Mouse (Mus musculus) CH12.LX (cell line): ENCODE measurements at regions not wholly inside any gene's neighbourhood (a gene's known extent, or its start where the extent isn't known, plus 50 kb on each side); places are given as distances from the start of the nearest gene placed in this dataset.

ENCODE experiments used
- DNase-seq: peaks from one replicate; pipeline ENCODE4 v3.0.0-alpha.2; 2013; ENCODE audit errors: extremely low read depth
- H3K27ac ChIP-seq: 2 replicates; pipeline ENCODE4 v1.5.1; 2012; ENCODE audit warnings: low read depth, mild to moderate bottlenecking, control low read depth, moderate library complexity; ENCODE audit not compliant: insufficient read depth
- H3K27me3 ChIP-seq: replicated peaks from 2 replicates; pipeline ENCODE3; 2012; ENCODE audit warnings: inconsistent platforms
- H3K36me3 ChIP-seq, 2 experiments: replicated peaks in 1 of 2; 2 replicates each; pipeline versions ENCODE3 to v1.6.1; 2012; ENCODE audit warnings: inconsistent platforms in 1 of 2, low read length in 1 of 2, mild to moderate bottlenecking in 1 of 2, mixed read lengths in 1 of 2, moderate library complexity in 1 of 2; ENCODE audit not compliant: control insufficient read depth in 1 of 2, insufficient read depth in 1 of 2
- H3K4me1 ChIP-seq, 2 experiments: 2 replicates each; pipeline ENCODE4 v1.6.1; 2012; ENCODE audit warnings: inconsistent platforms in 1 of 2, moderate library complexity in 1 of 2; ENCODE audit not compliant: insufficient read depth in 2 of 2, control insufficient read depth in 1 of 2
- H3K4me2 ChIP-seq: 2 replicates; pipeline ENCODE4 v1.6.1; 2012; ENCODE audit warnings: low read depth, mild to moderate bottlenecking, control low read depth; ENCODE audit not compliant: poor library complexity, insufficient read depth, severe bottlenecking
- H3K4me3 ChIP-seq, 3 experiments: fragments of 150-350 bp in 1 of 3; sonication (generic) in 1 of 3; replicated peaks in 1 of 3; 2 replicates each; pipeline versions ENCODE3 to v1.5.1; 2011 to 2012; ENCODE audit warnings: low read depth in 2 of 3, low read length in 2 of 3, mild to moderate bottlenecking in 2 of 3, moderate library complexity in 2 of 3, control low read depth in 1 of 3, improper control_type of control experiment in 1 of 3, inconsistent platforms in 1 of 3, mixed read lengths in 1 of 3; ENCODE audit not compliant: poor library complexity in 1 of 3
- H3K79me2 ChIP-seq: replicated peaks from 2 replicates; pipeline ENCODE4 v1.6.1; 2012; ENCODE audit warnings: mild to moderate bottlenecking, moderate library complexity; ENCODE audit not compliant: control insufficient read depth, poor library complexity, insufficient read depth, severe bottlenecking; ENCODE audit errors: extremely low read depth
- H3K9ac ChIP-seq: 2 replicates; pipeline ENCODE4 v1.6.1; 2012; ENCODE audit warnings: low read depth, mild to moderate bottlenecking, control low read depth, moderate library complexity; ENCODE audit not compliant: insufficient read depth
- H3K9me3 ChIP-seq: replicated peaks from 2 replicates; pipeline ENCODE3; 2012; ENCODE audit warnings: low read length, inconsistent platforms, mixed read lengths
- BHLHE40 ChIP-seq: IDR thresholded peaks from 2 replicates; pipeline ENCODE4 v1.6.1; 2011; ENCODE audit warnings: mild to moderate bottlenecking, low read depth, low read length, improper control_type of control experiment
- ELF1 ChIP-seq: IDR thresholded peaks from 2 replicates; pipeline ENCODE4 v1.6.1; 2014; ENCODE audit warnings: low read depth, mild to moderate bottlenecking, inconsistent platforms, low read length, improper control_type of control experiment
- JUND ChIP-seq: conservative IDR thresholded peaks from 2 replicates; pipeline ENCODE4 v1.6.1; 2011; ENCODE audit warnings: low read depth, low read length, improper control_type of control experiment
- MXI1 ChIP-seq: IDR thresholded peaks from 2 replicates; pipeline ENCODE4 v1.6.1; 2011; ENCODE audit warnings: mild to moderate bottlenecking, low read depth, low read length, improper control_type of control experiment
- POLR2A ChIP-seq: IDR thresholded peaks from 2 replicates; pipeline ENCODE4 v1.6.1; 2011; ENCODE audit warnings: low read depth, mild to moderate bottlenecking, improper control_type of control experiment, low read length
- SMC3 ChIP-seq: IDR thresholded peaks from 2 replicates; pipeline ENCODE4 v1.6.1; 2011; ENCODE audit warnings: low read depth, low read length, improper control_type of control experiment
- ZKSCAN1 ChIP-seq: IDR thresholded peaks from 2 replicates; pipeline ENCODE4 v1.6.1; 2012; ENCODE audit warnings: low read depth, inconsistent platforms, low read length, improper control_type of control experiment, borderline replicate concordance
- dilution Hi-C: fragments of 300-500 bp; cut with MboI; formaldehyde crosslinking; loops from 2 replicates; pipeline ENCODE4 v1.14.3; 2020; ENCODE audit warnings: low sequenced_read_pairs; ENCODE audit not compliant: extremely low pct_unique_long_range_greater_than_20kb, extremely low pct_ligation_motif_present
- in situ Hi-C: fragments of 300-500 bp; cut with MboI; formaldehyde crosslinking; loops from 3 replicates; pipeline ENCODE4 v1.14.3; 2019; ENCODE audit warnings: low sequenced_read_pairs, low pct_ligation_motif_present, low pct_unique_long_range_greater_than_20kb, mixed read lengths

GRCm38 (mm10) chr19:26976604-26977322 lies 91.1 kb downstream of the Gm815 start:
- Histone ChIP-seq H3K27ac (no peak overlapping the region), H3K36me3 (no peaks in the 10 kb centered on the region), H3K9ac (no peak overlapping the region), H3K79me2 (no peaks in the 10 kb centered on the region), H3K27me3 (no peaks in the 10 kb centered on the region), H3K4me2 (no peak overlapping the region), H3K9me3 (no peaks in the 10 kb centered on the region), H3K4me3 (no peak overlapping the region), H3K4me1 (peaks cover 0 to 15% of the 10 kb centered on the region in 2 experiments; a peak in 3 of 4 replicates)
- in situ Hi-C loops: no loop called here
- dilution Hi-C loops: no loop called here
- TF ChIP-seq MXI1 (no peak), BHLHE40 (no peak), SMC3 (no peak)
- DNase-seq: no peak

- no peaks in the 10 kb centered on the region for H3K36me3 ChIP-seq
- H3K4me3 ChIP-seq: no peak overlapping the region
- in situ Hi-C loops (no loop called here), dilution Hi-C loops (no loop called here)
- H3K4me2 ChIP-seq: peak overlapping the region; percentile 16
- H3K9ac ChIP-seq: no peak overlapping the region
- peaks cover 0 to 15% of the 10 kb centered on the region in 2 experiments; a peak in 3 of 4 replicates for H3K4me1 ChIP-seq
- H3K27ac ChIP-seq: no peak overlapping the region
- no peaks in the 10 kb centered on the region for H3K27me3 ChIP-seq
- DNase-seq: no peak
- H3K79me2 ChIP-seq: no peaks in the 10 kb centered on the region
- H3K9me3 ChIP-seq: no peaks in the 10 kb centered on the region
- TF ChIP-seq ZKSCAN1 (no peak), ELF1 (no peak)
Observed at GRCm38 (mm10) chr19:26977887-26978639, 92.4 kb downstream of the Gm815 start.

GRCm38 (mm10) chr19:26978640-26979007 lies 92.9 kb downstream of the Gm815 start:
- H3K79me2 ChIP-seq: no peaks in the 10 kb centered on the region
- H3K27me3 ChIP-seq: no peaks in the 10 kb centered on the region
- in situ Hi-C loops: no loop called here
- H3K36me3 ChIP-seq: no peaks in the 10 kb centered on the region
- peaks cover 0 to 12% of the 10 kb centered on the region in 2 experiments; a peak in 3 of 4 replicates for H3K4me1 ChIP-seq
- H3K4me3 ChIP-seq: no peak overlapping the region
- H3K9ac ChIP-seq: no peak overlapping the region
- no peak overlapping the region for H3K4me2 ChIP-seq
- H3K9me3 ChIP-seq: peaks cover 2% of the 10 kb centered on the region
- no peak overlapping the region for H3K27ac ChIP-seq
- DNase-seq: no peak
- TF ChIP-seq POLR2A: no peak
- no peak for TF ChIP-seq JUND
- dilution Hi-C loops: no loop called here
